Mouse (Mus musculus) thymus, adult 2 months (tissue): ENCODE results near the gene Vipr1. TPM values are rescaled to one million over a fixed set of nuclear protein-coding genes. Genes with fewer than 3 reads are reported as not detected.

ENCODE experiments used
- DNase-seq: peaks from one replicate; pipeline ENCODE4 v3.0.0; 2021
- H3K27ac ChIP-seq: fragments of 200-500 bp; 2 replicates; pipeline ENCODE4 v1.5.1; 2012; ENCODE audit warnings: low read length, control low read depth; ENCODE audit not compliant: control insufficient read depth, insufficient read depth
- H3K27me3 ChIP-seq: fragments of 200-500 bp; 2 replicates; pipeline ENCODE4 v1.6.1; 2012; ENCODE audit warnings: mild to moderate bottlenecking, low read length, moderate library complexity, mixed read lengths; ENCODE audit not compliant: control insufficient read depth, insufficient read depth
- H3K36me3 ChIP-seq: fragments of 200-500 bp; 2 replicates; pipeline ENCODE4 v1.6.1; 2012; ENCODE audit warnings: mild to moderate bottlenecking, low read length, moderate library complexity; ENCODE audit not compliant: control insufficient read depth, insufficient read depth
- H3K4me1 ChIP-seq: fragments of 200-500 bp; replicated peaks from 2 replicates; pipeline ENCODE4 v1.6.1; 2012; ENCODE audit warnings: low read length; ENCODE audit not compliant: control insufficient read depth, insufficient read depth
- H3K4me3 ChIP-seq: fragments of 200-500 bp; 2 replicates; pipeline ENCODE4 v1.5.1; 2012; ENCODE audit warnings: mild to moderate bottlenecking, low read length, control low read depth, moderate library complexity; ENCODE audit not compliant: control insufficient read depth, insufficient read depth
- CTCF ChIP-seq: fragments of 200-500 bp; IDR thresholded peaks from 2 replicates; pipeline ENCODE4 v1.5.1; 2012; ENCODE audit warnings: mild to moderate bottlenecking, control low read depth, low read length, moderate library complexity, borderline replicate concordance; ENCODE audit not compliant: control insufficient read depth, poor library complexity, insufficient read depth; ENCODE audit errors: extremely low read depth
- POLR2A ChIP-seq: fragments of 200-500 bp; IDR thresholded peaks from 2 replicates; pipeline ENCODE4 v1.6.1; 2012; ENCODE audit warnings: mild to moderate bottlenecking, low read length, control low read depth, moderate library complexity; ENCODE audit not compliant: control insufficient read depth, poor library complexity, insufficient read depth; ENCODE audit errors: extremely low read depth
- WGBS: fragments of 180-500 bp; shearing (Covaris S2); methylation state at CpG from one replicate; pipeline ENCODE4 v1.1.7; 2018; 5-methylcytosine and 5-hydroxymethylcytosine counted together
- polyA plus RNA-seq: library from polyadenylated mRNA; depleted of rRNA; stranded (reverse); fragments of >200 nt; gene quantifications from 2 replicates; pipeline ENCODE4 v1.2.3, GENCODE M21; 2012

The Vipr1 gene
- polyA plus RNA-seq, 1 experiment, result 7.0 TPM

DNA sequence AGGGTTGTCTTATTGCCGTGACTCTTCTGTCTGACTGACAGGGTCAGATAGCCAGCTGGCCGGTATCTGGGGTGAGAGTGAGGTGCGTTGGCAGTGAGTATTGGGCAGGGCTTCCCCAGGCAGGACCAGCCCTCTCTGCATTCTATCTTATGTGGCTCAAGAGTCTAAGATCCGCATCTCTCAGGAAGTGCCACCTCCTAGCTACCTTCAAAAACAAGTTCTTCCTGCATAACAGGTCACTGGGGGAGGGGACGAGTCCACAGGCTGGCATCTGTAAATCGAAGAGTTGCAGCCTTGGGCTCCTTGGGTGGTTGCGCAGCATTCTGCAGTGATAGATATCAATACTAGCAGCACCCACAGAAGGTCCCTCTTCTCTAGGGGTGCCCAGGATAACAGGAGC lies 4.5 kb downstream of the Vipr1 start:
- Histone ChIP-seq H3K27ac (peak overlapping the region; percentile 34; the same call in 1 of the 2 replicates), H3K27me3 (peaks cover 4% of the 10 kb centered on the region; the same call in 1 of the 2 replicates), H3K4me3 (no peak overlapping the region), H3K36me3 (no peaks in the 10 kb centered on the region), H3K4me1 (peaks cover 14% of the 10 kb centered on the region)
- TF ChIP-seq CTCF (no peak), POLR2A (no peak)
- DNase-seq, result no peak
- 61% methylated on average over 7 of the region's 7 CpGs for WGBS

DNA sequence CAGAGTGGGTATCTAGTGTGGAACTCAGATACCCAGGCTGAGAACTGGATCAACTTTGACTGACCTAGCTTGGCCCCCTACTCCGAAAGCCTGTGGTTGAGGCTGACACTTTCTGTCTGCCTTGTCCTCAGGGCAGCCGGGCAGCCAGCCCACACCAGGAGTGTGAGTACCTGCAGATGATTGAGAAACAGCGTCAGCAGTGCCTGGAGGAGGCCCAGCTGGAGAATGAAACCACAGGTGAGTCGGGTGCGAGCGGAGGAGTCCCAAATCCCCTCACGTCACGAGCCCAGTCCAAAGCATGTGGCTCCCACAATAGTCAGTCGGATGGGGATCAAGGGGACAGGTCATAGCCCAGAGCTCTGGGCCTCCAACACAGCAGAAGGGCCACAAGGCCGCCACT lies 11.2 kb downstream of the Vipr1 start:
- Histone ChIP-seq H3K27me3 (no peaks in the 10 kb centered on the region), H3K36me3 (no peaks in the 10 kb centered on the region), H3K4me3 (no peak overlapping the region), H3K4me1 (no peaks in the 10 kb centered on the region), H3K27ac (no peak overlapping the region)
- 94% methylated on average over 10 of the region's 10 CpGs for WGBS
- TF ChIP-seq CTCF (no peak), POLR2A (no peak)
- DNase-seq, result no peak

DNA sequence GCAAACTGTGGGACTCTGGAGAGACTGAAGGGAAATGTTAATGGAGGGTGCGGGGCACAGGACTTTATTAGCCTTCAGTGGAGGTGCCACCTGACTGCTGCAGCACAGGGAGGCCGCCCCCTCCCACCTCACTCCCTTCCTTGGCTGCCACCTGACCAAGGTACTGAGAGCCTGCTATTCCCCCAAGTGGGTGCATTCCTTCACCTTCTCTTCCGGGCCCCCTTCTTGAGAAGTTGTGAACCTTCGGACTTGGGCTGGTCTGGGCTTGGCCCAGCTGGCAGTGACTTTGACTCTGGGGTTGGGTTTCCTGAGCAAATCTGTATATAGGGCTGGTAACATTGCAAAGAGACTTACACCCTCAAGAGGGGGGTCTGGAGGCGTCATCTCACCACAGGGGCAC lies 13.8 kb downstream of the Vipr1 start:
- 89% methylated on average over 5 of the region's 5 CpGs for WGBS
- no peak for DNase-seq
- H3K4me3 ChIP-seq, result no peak overlapping the region
- H3K4me1 ChIP-seq, result no peaks in the 10 kb centered on the region
- TF ChIP-seq CTCF, result no peak
- no peak for TF ChIP-seq POLR2A
- H3K36me3 ChIP-seq, result no peaks in the 10 kb centered on the region
- H3K27ac ChIP-seq, result no peak overlapping the region
- no peaks in the 10 kb centered on the region for H3K27me3 ChIP-seq

DNA sequence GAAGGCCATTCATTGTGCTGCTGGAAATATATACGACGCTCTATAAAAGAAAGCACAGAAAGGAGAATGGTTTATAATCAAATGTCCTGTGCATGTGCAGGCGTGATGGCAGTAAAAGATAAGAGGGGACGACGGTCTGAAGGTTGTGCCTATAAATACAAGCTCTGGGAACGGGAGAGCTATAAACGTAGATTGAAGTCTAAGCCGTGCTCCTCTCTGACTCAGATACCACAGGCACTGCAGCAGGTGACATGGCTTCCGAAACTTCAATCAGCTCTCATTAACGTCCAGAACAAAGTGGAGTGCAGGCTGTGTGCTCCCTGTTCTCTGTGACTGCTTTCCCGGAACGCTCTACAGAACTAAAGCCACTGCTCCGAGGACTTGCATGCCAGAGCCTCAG lies 14.6 kb downstream of the Vipr1 start:
- Histone ChIP-seq H3K36me3 (no peaks in the 10 kb centered on the region), H3K4me3 (no peak overlapping the region), H3K4me1 (no peaks in the 10 kb centered on the region), H3K27me3 (no peaks in the 10 kb centered on the region), H3K27ac (no peak overlapping the region)
- no peak for DNase-seq
- TF ChIP-seq CTCF (no peak), POLR2A (no peak)
- 88% methylated on average over 13 of the region's 13 CpGs for WGBS

DNA sequence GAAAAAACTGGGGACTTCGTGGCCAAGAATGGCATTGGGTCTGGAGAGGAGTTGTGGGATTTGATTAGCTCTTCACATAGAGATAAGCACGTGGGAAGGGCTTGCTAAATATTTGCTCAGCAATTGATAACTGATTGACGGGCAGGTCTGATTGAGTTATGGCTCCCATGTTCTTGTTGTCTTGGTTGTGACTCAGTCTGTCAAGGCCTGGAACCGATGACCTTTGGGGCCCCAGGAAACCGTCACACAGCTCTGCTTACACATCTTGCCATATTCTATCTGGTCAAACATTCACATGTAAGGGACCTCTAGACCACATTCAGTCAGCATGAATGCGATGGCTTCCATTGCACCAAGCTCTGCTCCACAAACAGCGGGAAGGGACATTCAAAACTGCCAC lies 15.7 kb downstream of the Vipr1 start:
- Histone ChIP-seq H3K36me3 (no peaks in the 10 kb centered on the region), H3K27ac (no peak overlapping the region), H3K4me1 (no peaks in the 10 kb centered on the region), H3K4me3 (no peak overlapping the region), H3K27me3 (no peaks in the 10 kb centered on the region)
- WGBS, result 88% methylated on average over 7 of the region's 7 CpGs
- TF ChIP-seq POLR2A (no peak), CTCF (no peak)
- DNase-seq, result no peak

DNA sequence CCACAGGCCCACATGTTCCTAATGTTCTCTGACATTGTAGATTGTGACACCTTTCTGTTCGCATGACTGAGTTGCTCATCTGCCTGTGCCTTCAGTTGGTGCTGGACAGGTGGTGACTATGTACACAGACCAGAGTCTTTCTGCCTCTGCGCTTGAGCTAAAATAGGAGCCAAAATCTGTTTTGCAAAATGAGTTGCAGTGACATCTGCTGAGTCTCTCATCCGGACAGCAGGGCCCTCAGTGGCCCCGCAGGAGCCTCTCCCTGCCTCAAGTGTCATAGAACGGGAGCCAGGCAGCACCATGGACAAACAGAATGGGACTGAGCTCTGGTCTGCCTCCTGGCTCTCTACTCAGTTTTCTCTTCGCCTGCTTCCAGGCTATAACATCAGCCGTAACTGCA lies 17.3 kb downstream of the Vipr1 start:
- 96% methylated on average over 7 of the region's 7 CpGs for WGBS
- Histone ChIP-seq H3K4me1 (no peaks in the 10 kb centered on the region), H3K36me3 (no peaks in the 10 kb centered on the region), H3K27me3 (no peaks in the 10 kb centered on the region), H3K4me3 (no peak overlapping the region), H3K27ac (no peak overlapping the region)
- DNase-seq, result no peak
- TF ChIP-seq CTCF (no peak), POLR2A (no peak)

DNA sequence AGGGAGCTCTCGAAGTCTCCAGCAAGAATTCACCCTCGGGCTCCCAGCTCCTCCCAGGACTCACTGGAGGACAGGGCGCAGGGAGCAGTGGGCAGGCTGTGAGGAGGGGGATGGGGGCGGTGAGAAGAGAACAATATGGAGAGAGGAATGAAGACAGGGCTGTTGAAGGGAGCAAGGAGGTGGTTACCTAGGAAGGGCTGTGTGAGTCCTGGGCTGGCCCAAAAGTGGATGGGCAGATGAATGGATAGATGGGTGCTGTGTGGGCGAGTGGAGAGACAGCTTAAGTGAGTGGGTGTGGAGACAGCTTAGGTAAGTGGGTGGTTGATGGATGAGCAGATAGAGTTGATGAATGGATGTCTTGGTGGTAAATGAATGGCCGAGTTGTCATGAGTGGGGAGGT lies 21.0 kb downstream of the Vipr1 start:
- no peak for TF ChIP-seq CTCF
- TF ChIP-seq POLR2A, result no peak
- H3K4me3 ChIP-seq, result no peak overlapping the region
- peaks cover 3% of the 10 kb centered on the region; the same call in 1 of the 2 replicates for H3K4me1 ChIP-seq
- no peaks in the 10 kb centered on the region for H3K27me3 ChIP-seq
- WGBS, result 73% methylated on average over 6 of the region's 6 CpGs
- H3K27ac ChIP-seq, result no peak overlapping the region
- no peak for DNase-seq
- H3K36me3 ChIP-seq, result no peaks in the 10 kb centered on the region
